Mouse (Mus musculus): ENCODE data around the gene Tmod3. TPM values are rescaled to one million over a fixed set of nuclear protein-coding genes. Genes with fewer than 3 reads are reported as not detected.

The Tmod3 gene
- total RNA-seq (2023) = 97.6 and 118 TPM in 2 replicates

DNA sequence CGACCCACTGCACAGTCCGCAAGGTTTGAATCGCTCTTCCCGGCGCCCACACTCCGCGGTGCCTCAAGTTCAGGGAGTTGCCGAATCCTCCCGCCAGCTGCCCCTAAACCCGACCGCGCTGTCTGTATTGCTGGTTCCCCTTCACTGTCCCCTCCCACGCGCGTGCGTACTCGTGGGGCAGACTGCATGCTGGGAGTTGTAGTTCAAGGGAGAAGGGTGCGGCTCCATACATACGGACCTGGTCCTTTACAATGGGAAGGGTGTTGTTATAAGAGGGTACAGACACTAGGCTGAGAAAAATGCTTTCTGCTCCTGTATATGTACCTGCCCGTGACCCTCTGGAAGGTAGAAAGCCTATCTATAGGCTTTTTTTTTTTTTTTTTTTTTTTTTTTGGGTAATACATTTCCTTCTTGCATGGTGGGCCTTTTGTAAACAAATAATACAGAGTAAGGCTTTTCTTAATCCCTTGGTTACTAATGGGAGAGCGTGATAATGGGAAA lies at the start of gene Tmod3:
TSS of gene Tmod3 (minus strand) at position 146 of the 501 bp plus-strand sequence.

Other genes with a start within 250 kb of the Tmod3 start
- gene Bcl2l10, start 211.9 kb downstream of the Tmod3 start, total RNA-seq (2023) = not detected in 2 replicates
- 117 and 180 TPM in 2 replicates for gene Mapk6, start 149.7 kb downstream of the Tmod3 start, total RNA-seq (2023)
- gene Leo1, start 118.1 kb downstream of the Tmod3 start, total RNA-seq (2023) = 11.9 and 16.9 TPM in 2 replicates
- not detected in 2 replicates for gene Tmod2, start 51.7 kb upstream of the Tmod3 start, total RNA-seq (2023)
- not detected in 2 replicates for gene Lysmd2, start 66.1 kb upstream of the Tmod3 start, total RNA-seq (2023)
- gene Scg3, start 124.4 kb upstream of the Tmod3 start, total RNA-seq (2023) = not detected in 2 replicates
- gene Bmp5, start 215.7 kb upstream of the Tmod3 start, total RNA-seq (2023) = not detected in 2 replicates

All from neutrophil, adult 65 days (primary cell).